ENCODE assay signal across 8 mouse cellular contexts in genomic region chr17:9167571-9168201, GRCm38 (mm10).
DNase-seq lines count a peak whose midpoint lies in the region; ATAC-seq lines count a peak whose summit lies in the region.

No protein-coding gene starts in this region.

- H3K4me3 ChIP-seq in heart, embryonic 11.5 days (ENCODE audit: low read depth, low read length), result peak overlapping the region; percentile 48

- WGBS in heart, embryonic 11.5 days (ENCODE audit: insufficient replicate concordance), result under 1% methylated on average over 20 of the region's 20 CpGs

- H3K36me3 ChIP-seq in heart, embryonic 11.5 days (ENCODE audit: control insufficient read depth, insufficient read depth, low read length), result no peaks in the 10 kb centered on the region

- H3K27ac ChIP-seq in heart, embryonic 11.5 days (ENCODE audit: low read depth, low read length), result no peak overlapping the region

- H3K9ac ChIP-seq in heart, embryonic 11.5 days (ENCODE audit: low read depth, low read length), result peak overlapping the region; percentile 59

- no peaks in the 10 kb centered on the region for H3K27me3 ChIP-seq in heart, embryonic 11.5 days (ENCODE audit: control insufficient read depth, insufficient read depth, low read length)

- H3K9me3 ChIP-seq in heart, embryonic 11.5 days (replicated peaks; ENCODE audit: control insufficient read depth, low read length), result no peaks in the 10 kb centered on the region

- H3K4me2 ChIP-seq in heart, embryonic 11.5 days, result peak overlapping the region; percentile 94

- no peak for ATAC-seq in heart, embryonic 11.5 days (replicated peaks; ENCODE audit: insufficient number of reproducible peaks, low FRiP score, low TSS enrichment)

- H3K4me1 ChIP-seq in heart, embryonic 11.5 days (ENCODE audit: control insufficient read depth, insufficient read depth, low read length), result peaks cover 7% of the 10 kb centered on the region; the same call in 1 of the 2 replicates

- DNase-seq in heart, adult 18-20 months, result peak; percentile 3 to 13
- no peak for DNase-seq in heart, adult 9 months (ENCODE audit: low spot score in 2 of 2)
- peak; percentile 36 to 52 for DNase-seq in cerebellum, postnatal 36 days
- DNase-seq in layer of hippocampus, adult 11-12 months (ENCODE audit: low spot score), result peak; percentile 12
- peak; percentile 29 for DNase-seq in lung, postnatal 10 days
- peak; percentile 39 for DNase-seq in right cerebral cortex, postnatal 25 days
- DNase-seq in thymus, adult 18-20 months, result no peak

Comparison
In these comparisons a context has a peak if more than half of its experiments do, and no peak if none do; other contexts are left out.
1. DNase-seq: peak in heart, adult 18-20 months (2 of 2), cerebellum, postnatal 36 days (2 of 2), layer of hippocampus, adult 11-12 months (single experiment), lung, postnatal 10 days (single experiment) and right cerebral cortex, postnatal 25 days (single experiment); none in heart, adult 9 months (0 of 2) and thymus, adult 18-20 months (0 of 2).